Mouse (Mus musculus) liver, embryonic 14.5 days (tissue): Measurements from ENCODE around the gene Sdr39u1. TPM values are rescaled to one million over a fixed set of nuclear protein-coding genes. Genes with fewer than 3 reads are reported as not detected.
A peak's percentile ranks its signal among the peaks of the same experiment; 100 is the strongest.

Source experiments
- ATAC-seq: fragments of 200-750 bp; cut with Nextera tagmentation; 2 replicates; pipeline ENCODE4 v1.8.0; 2017; ENCODE audit warnings: moderate number of reproducible peaks, mild to moderate bottlenecking, moderate library complexity; ENCODE audit not compliant: insufficient read depth
- DNase-seq, 3 experiments: peaks; one replicate each; pipeline ENCODE4 v3.0.0-alpha.2; 2012 to 2013; ENCODE audit warnings: low read depth in 3 of 3, low spot score in 3 of 3
- H3K27ac ChIP-seq: fragments of 300-500 bp; sonication (generic); 2 replicates; pipeline ENCODE4 v1.5.1; 2014; ENCODE audit warnings: moderate library complexity, mild to moderate bottlenecking, control low read depth, inconsistent platforms
- H3K27me3 ChIP-seq: fragments of 300-500 bp; sonication (generic); 2 replicates; pipeline ENCODE4 v1.6.1; 2014; ENCODE audit warnings: mild to moderate bottlenecking, low read length, moderate library complexity; ENCODE audit not compliant: control insufficient read depth, insufficient read depth
- H3K36me3 ChIP-seq: fragments of 300-500 bp; sonication (generic); replicated peaks from 2 replicates; pipeline ENCODE4 v1.6.1; 2014; ENCODE audit warnings: low read depth; ENCODE audit not compliant: control insufficient read depth, insufficient read depth
- H3K4me1 ChIP-seq, 2 experiments: fragments of 200-500 bp in 1 of 2; fragments of 300-500 bp in 1 of 2; sonication (generic) in 1 of 2; replicated peaks; 2 replicates each; pipeline ENCODE4 v1.6.1; 2012 to 2014; ENCODE audit warnings: antibody characterized with exemption in 1 of 2, inconsistent platforms in 1 of 2, low read length in 1 of 2; ENCODE audit not compliant: control insufficient read depth in 2 of 2, insufficient read depth in 2 of 2
- H3K4me2 ChIP-seq: fragments of 300-500 bp; sonication (generic); 2 replicates; pipeline ENCODE4 v1.6.1; 2014; ENCODE audit warnings: low read depth, mild to moderate bottlenecking, control low read depth, moderate library complexity
- H3K4me3 ChIP-seq, 2 experiments: fragments of 200-500 bp in 1 of 2; fragments of 300-500 bp in 1 of 2; sonication (generic) in 1 of 2; 2 replicates each; pipeline ENCODE4 v1.5.1; 2012 to 2014; ENCODE audit warnings: low read depth in 2 of 2, low read length in 2 of 2, mild to moderate bottlenecking in 2 of 2, control low read depth in 1 of 2, inconsistent platforms in 1 of 2, moderate library complexity in 1 of 2; ENCODE audit not compliant: insufficient read depth in 1 of 2
- H3K9ac ChIP-seq: fragments of 300-500 bp; sonication (generic); replicated peaks from 2 replicates; pipeline ENCODE4 v1.6.1; 2014; ENCODE audit warnings: mild to moderate bottlenecking, control low read depth, moderate library complexity
- H3K9me3 ChIP-seq: fragments of 300-500 bp; sonication (generic); 2 replicates; pipeline ENCODE4 v1.6.1; 2016; ENCODE audit warnings: low read length, mixed read lengths; ENCODE audit not compliant: control insufficient read depth
- CTCF ChIP-seq: IDR thresholded peaks from 2 replicates; pipeline ENCODE4 v1.5.1; 2016; ENCODE audit warnings: antibody characterized with exemption, low read depth, control low read depth
- EP300 ChIP-seq: IDR thresholded peaks from 2 replicates; pipeline ENCODE4 v1.6.1; 2016; ENCODE audit warnings: antibody characterized with exemption, low read depth
- WGBS: fragments of 180-500 bp; shearing (Covaris S2); extraction: QIAGEN DNeasy Blood & Tissue Kit; methylation state at CpG from one replicate; pipeline ENCODE4 v1.1.7; 2014; ENCODE audit not compliant: insufficient replicate concordance; 5-methylcytosine and 5-hydroxymethylcytosine counted together
- polyA plus RNA-seq, 2 experiments: library from polyadenylated mRNA; depleted of rRNA in 1 of 2; stranded (reverse) in 1 of 2; unstranded in 1 of 2; fragments of >200 nt; fragmentation: Nextera tagmentation in 1 of 2; extraction: Ambion mirVana in 1 of 2; gene quantifications; 2 replicates each; pipeline versions ENCODE4 v1.2.1 to v1.2.3; 2012 to 2014

Sdr39u1 gene
- polyA plus RNA-seq, 2 experiments: 6.7 to 12.0 TPM

DNA sequence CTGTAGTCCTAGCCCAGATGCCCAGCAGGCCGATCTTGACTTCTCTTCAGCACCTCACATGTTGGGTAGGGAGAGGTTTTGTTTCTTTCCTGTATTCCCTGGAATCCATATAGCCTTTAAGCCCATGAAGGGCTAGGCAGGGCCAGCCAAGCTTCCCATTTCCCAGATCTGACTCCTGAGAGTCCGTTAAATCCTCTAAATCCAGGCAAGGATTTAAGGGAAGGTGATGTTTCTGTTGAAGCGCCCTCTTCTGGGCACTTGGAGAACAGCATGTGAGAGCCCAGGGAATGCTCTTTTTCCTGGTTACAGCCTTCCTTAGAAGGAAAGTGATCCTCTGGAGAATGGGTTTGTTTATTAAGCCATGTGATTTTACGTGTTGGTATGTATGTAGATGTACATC, 33.1 kb downstream of the Sdr39u1 start:
- ATAC-seq (no peak), DNase-seq (no peak)
- no peak for TF ChIP-seq EP300
- peak; percentile 80 for TF ChIP-seq CTCF
- 30% methylated on average over 4 of the region's 4 CpGs for WGBS
- H3K27ac ChIP-seq: no peak overlapping the region
- H3K4me3 ChIP-seq: no peak overlapping the region
- H3K36me3 ChIP-seq: no peaks in the 10 kb centered on the region; the same call in 1 of the 2 replicates
- no peaks in the 10 kb centered on the region for H3K4me1 ChIP-seq
- H3K9ac ChIP-seq: no peak overlapping the region
- H3K9me3 ChIP-seq: no peaks in the 10 kb centered on the region
- no peaks in the 10 kb centered on the region for H3K27me3 ChIP-seq
- no peak overlapping the region for H3K4me2 ChIP-seq

DNA sequence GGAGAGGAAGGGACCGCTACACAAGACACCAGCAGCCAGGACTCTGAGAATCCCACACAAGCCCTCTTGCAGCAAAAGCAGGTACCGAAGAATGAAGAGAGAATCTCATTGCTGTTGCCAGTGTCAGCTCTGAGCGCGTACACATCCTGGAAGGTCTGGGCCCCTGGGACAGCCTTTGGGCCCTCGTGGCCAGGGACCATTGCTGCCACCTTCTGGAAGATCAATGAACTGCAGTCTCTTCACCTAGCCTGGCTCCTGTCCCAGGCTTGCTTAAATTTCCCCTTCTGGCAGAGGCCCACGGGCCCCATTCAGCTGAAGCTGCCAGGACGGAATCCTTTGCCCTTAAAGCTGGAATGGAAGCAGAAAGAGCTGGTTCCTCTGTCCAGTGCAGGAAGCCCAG, 36.3 kb downstream of the Sdr39u1 start:
- 43% methylated on average over 7 of the region's 7 CpGs for WGBS
- no peaks in the 10 kb centered on the region; the same call in 1 of the 2 replicates for H3K36me3 ChIP-seq
- H3K9ac ChIP-seq: no peak overlapping the region
- H3K9me3 ChIP-seq: no peaks in the 10 kb centered on the region
- no peaks in the 10 kb centered on the region for H3K27me3 ChIP-seq
- H3K4me2 ChIP-seq: no peak overlapping the region
- DNase-seq (no peak), ATAC-seq (0 out of 2 replicates have a peak, but pooled peaks have one; percentile 39)
- H3K27ac ChIP-seq: no peak overlapping the region
- TF ChIP-seq EP300: no peak
- TF ChIP-seq CTCF: peak; percentile 96
- no peak overlapping the region for H3K4me3 ChIP-seq
- peaks cover 0 to 11% of the 10 kb centered on the region in 2 experiments; a peak in 2 of 4 replicates for H3K4me1 ChIP-seq

DNA sequence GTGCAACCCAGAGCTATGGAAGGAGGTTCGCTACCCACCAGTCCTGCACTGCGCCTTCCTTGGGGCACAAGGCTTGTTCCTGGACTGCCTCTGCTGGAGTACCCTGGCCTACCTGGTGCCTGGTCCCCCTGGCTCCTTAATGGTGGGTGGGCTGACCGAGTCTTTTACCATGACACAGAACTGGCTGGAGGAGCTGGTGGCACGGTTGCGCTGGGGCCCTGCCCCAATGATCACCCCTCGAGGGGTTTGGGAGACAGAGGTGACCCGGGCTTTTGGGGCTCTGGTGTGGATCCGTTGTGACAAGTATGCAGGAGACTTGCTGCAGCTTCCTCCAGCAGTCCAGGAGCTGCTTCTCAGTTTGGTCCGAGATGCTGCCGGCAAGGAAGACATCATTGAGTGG, 37.1 kb downstream of the Sdr39u1 start:
- no peak overlapping the region for H3K4me2 ChIP-seq
- H3K9me3 ChIP-seq: no peaks in the 10 kb centered on the region
- H3K4me1 ChIP-seq: peaks cover 0 to 11% of the 10 kb centered on the region in 2 experiments; a peak in 2 of 4 replicates
- 84% methylated on average over 10 of the region's 10 CpGs for WGBS
- no peak overlapping the region for H3K4me3 ChIP-seq
- TF ChIP-seq EP300 (no peak), CTCF (no peak)
- H3K9ac ChIP-seq: no peak overlapping the region
- H3K36me3 ChIP-seq: no peaks in the 10 kb centered on the region; the same call in 1 of the 2 replicates
- ATAC-seq (no peak), DNase-seq (no peak)
- H3K27me3 ChIP-seq: no peaks in the 10 kb centered on the region
- no peak overlapping the region for H3K27ac ChIP-seq

DNA sequence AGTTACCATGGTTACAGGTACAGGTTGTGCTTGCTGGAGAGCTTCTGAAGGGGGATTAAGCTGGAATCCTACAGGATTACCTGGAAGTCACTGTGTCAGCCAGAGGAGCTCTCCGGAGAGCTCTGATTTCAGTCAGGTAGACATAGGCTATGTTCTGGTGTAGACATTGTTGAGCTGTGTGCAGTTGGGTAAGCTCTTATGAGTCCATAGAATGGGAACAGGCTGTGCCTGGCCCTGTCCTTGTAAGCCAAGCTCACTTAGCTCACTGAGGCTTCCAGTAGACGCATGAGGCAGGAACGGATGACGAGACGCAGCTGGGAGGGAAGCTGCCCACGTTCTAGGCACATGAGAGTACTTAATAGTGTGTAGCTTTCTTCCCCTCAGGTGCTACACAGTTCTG, 37.9 kb downstream of the Sdr39u1 start:
- no peak overlapping the region for H3K27ac ChIP-seq

DNA sequence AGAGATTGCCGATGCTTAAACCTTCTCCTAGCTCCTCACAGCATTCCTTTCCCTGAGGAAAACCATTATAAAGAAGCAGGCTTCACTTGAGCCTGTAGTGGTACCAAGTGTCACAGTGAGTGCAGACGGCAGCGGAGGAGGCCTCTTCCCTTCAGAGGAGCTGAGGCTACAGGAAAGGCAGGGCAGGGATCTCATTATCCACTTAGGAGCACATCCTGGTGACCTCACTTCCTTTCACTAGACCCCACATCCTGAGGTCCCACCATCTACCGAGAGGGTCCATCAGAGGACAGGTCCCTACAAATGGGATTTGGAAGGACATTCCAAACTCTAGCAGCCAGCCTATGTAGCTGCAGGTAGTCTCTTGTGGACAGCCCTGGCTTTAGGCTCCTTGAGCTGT, 42.5 kb downstream of the Sdr39u1 start:
- DNase-seq: no peak
- Histone ChIP-seq H3K4me3 (no peak overlapping the region), H3K27me3 (no peaks in the 10 kb centered on the region), H3K4me1 (peaks cover 4 to 33% of the 10 kb centered on the region in 2 experiments), H3K27ac (no peak overlapping the region), H3K4me2 (no peak overlapping the region), H3K36me3 (no peaks in the 10 kb centered on the region), H3K9ac (no peak overlapping the region), H3K9me3 (no peaks in the 10 kb centered on the region)
- 62% methylated on average over 4 of the region's 4 CpGs for WGBS
- no peak for ATAC-seq
- TF ChIP-seq EP300: no peak
- TF ChIP-seq CTCF: no peak

More for the DNA sequence above, 37.9 kb downstream of the Sdr39u1 start:
- no peak overlapping the region for H3K9ac ChIP-seq
- peaks cover 0 to 11% of the 10 kb centered on the region in 2 experiments; a peak in 2 of 4 replicates for H3K4me1 ChIP-seq
- WGBS: 67% methylated on average over 6 of the region's 6 CpGs
- DNase-seq: no peak
- no peaks in the 10 kb centered on the region for H3K9me3 ChIP-seq
- no peak overlapping the region for H3K4me2 ChIP-seq
- no peak for ATAC-seq
- no peak for TF ChIP-seq EP300
- TF ChIP-seq CTCF: no peak
- no peak overlapping the region for H3K4me3 ChIP-seq
- H3K27me3 ChIP-seq: no peaks in the 10 kb centered on the region
- no peaks in the 10 kb centered on the region; the same call in 1 of the 2 replicates for H3K36me3 ChIP-seq
